Mouse (Mus musculus) spleen, adult 2 months (tissue): ENCODE results near the gene Kcnk16. TPM values are rescaled to one million over a fixed set of nuclear protein-coding genes. Genes with fewer than 3 reads are reported as not detected.

ENCODE experiments used
- DNase-seq, 2 experiments: peaks; one replicate each; pipeline versions ENCODE4 v3.0.0 to v3.0.0-alpha.2; 2012 to 2021; ENCODE audit warnings: low spot score in 2 of 2, low read depth in 1 of 2
- H3K27ac ChIP-seq: fragments of 200-500 bp; 2 replicates; pipeline ENCODE4 v1.5.1; 2012; ENCODE audit warnings: low read length, inconsistent platforms; ENCODE audit not compliant: insufficient read depth
- H3K27me3 ChIP-seq: fragments of 200-500 bp; 2 replicates; pipeline ENCODE4 v1.6.1; 2012; ENCODE audit warnings: mild to moderate bottlenecking, moderate library complexity, low read length, inconsistent platforms; ENCODE audit not compliant: control insufficient read depth, insufficient read depth
- H3K36me3 ChIP-seq: fragments of 200-500 bp; 2 replicates; pipeline ENCODE4 v1.6.1; 2012; ENCODE audit warnings: mild to moderate bottlenecking, low read length, inconsistent platforms; ENCODE audit not compliant: control insufficient read depth, insufficient read depth
- H3K4me1 ChIP-seq: fragments of 200-500 bp; 2 replicates; pipeline ENCODE4 v1.6.1; 2011; ENCODE audit warnings: inconsistent platforms; ENCODE audit not compliant: control insufficient read depth, insufficient read depth, insufficient read length
- H3K4me3 ChIP-seq: fragments of 200-500 bp; 2 replicates; pipeline ENCODE4 v1.5.1; 2011; ENCODE audit warnings: mild to moderate bottlenecking, inconsistent platforms; ENCODE audit not compliant: insufficient read depth, insufficient read length; ENCODE audit errors: extremely low read depth
- CTCF ChIP-seq: fragments of 200-500 bp; IDR thresholded peaks from 2 replicates; pipeline ENCODE4 v1.5.1; 2011; ENCODE audit warnings: mild to moderate bottlenecking, inconsistent platforms; ENCODE audit not compliant: insufficient read depth, insufficient read length, insufficient replicate concordance; ENCODE audit errors: extremely low read depth
- POLR2A ChIP-seq: fragments of 200-500 bp; IDR thresholded peaks from 2 replicates; pipeline ENCODE4 v1.6.1; 2011; ENCODE audit warnings: low read depth, low read length, inconsistent platforms
- WGBS: fragments of 180-500 bp; shearing (Covaris S2); methylation state at CpG from one replicate; pipeline ENCODE4 v1.1.7; 2018; 5-methylcytosine and 5-hydroxymethylcytosine counted together
- polyA plus RNA-seq: library from polyadenylated mRNA; depleted of rRNA; stranded (reverse); fragments of >200 nt; gene quantifications from 2 replicates; pipeline ENCODE4 v1.2.3, GENCODE M21; 2012

Kcnk16 gene
- polyA plus RNA-seq, 1 experiment: not detected

DNA sequence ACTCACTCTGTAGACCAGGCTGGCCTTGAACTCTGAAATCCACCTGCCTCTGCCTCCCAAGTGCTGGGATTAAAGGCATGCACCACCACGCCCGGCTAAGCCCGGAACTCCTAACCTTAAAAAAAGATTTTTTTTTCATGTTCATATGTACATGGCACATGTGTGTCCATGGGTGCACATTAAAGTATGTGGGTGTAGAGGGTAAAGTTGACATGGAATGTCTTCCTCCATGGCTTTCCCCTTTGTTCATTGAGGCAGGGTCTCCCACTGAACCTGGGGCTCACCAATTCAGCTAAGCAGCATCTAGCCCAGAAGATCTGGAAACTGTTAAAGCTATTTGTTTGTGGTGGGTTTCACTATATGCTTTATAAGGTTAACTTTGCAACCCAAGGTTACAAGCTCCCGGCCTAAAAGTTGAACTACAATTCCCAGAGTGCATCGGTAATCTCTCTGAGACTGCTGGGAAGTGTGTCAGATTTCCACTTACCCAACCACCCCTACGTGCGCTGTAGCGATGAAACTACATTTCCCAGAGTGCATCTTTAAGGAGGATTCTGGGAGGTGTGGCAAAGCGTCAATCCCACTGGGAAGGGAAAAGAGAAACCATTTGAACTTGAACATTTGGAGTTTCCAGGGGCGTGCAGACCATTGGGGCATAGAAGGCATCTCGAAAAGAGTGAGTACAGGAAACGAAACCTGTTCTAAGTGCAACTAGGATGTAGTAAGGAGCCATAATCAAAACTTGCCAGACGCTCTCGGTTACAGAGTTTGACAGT, 25.3 kb upstream of the Kcnk16 start, which contains the start of gene Nudt13:
Nudt13 (plus strand) TSS at position 581 of the 776 bp plus-strand sequence.
- TF ChIP-seq POLR2A (no peak), CTCF (no peak)
- peak; percentile 72 to 74 for DNase-seq
- Histone ChIP-seq H3K36me3 (no peaks in the 10 kb centered on the region), H3K27ac (no peak within 1 kb of the TSS), H3K4me1 (peaks cover 2% of the 10 kb centered on the region; the same call in 1 of the 2 replicates), H3K4me3 (peak within 1 kb of the TSS; percentile 63), H3K27me3 (no peaks in the 10 kb centered on the region)
- 21% methylated on average over 14 of the region's 14 CpGs for WGBS

DNA sequence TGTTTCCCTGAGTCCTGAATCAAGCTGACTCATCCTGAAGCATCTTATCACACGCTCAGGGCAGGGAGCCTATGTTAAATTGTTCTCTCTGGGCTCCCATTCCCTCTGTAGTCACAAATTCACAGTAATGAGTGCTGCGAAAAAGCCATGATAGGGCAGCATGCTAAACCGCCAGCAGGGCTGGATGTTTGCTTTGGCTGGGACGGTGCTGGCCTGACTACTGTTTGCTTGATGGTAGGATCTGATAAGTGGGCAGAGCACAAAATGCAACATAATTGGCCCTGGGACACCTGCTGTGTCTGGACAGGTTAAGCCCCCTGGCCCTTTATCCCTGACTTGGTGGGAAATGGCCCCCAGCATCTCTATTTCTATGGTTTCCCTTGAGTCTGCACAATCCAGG, 22.4 kb upstream of the Kcnk16 start:
- Histone ChIP-seq H3K36me3 (no peaks in the 10 kb centered on the region), H3K4me3 (no peak overlapping the region), H3K27ac (no peak overlapping the region), H3K27me3 (no peaks in the 10 kb centered on the region), H3K4me1 (peaks cover 2% of the 10 kb centered on the region; the same call in 1 of the 2 replicates)
- no peak for DNase-seq
- WGBS: 84% methylated on average over 4 of the region's 4 CpGs
- TF ChIP-seq CTCF (no peak), POLR2A (no peak)

GRCm38 (mm10) chr14:20268421-20268820, 578 bp downstream of the Kcnk16 start:
- 86% methylated on average over 6 of the region's 6 CpGs for WGBS
- no peaks in the 10 kb centered on the region for H3K4me1 ChIP-seq
- DNase-seq: no peak
- no peak overlapping the region for H3K27ac ChIP-seq
- no peaks in the 10 kb centered on the region for H3K36me3 ChIP-seq
- no peak for TF ChIP-seq CTCF
- TF ChIP-seq POLR2A: no peak
- H3K27me3 ChIP-seq: no peaks in the 10 kb centered on the region
- H3K4me3 ChIP-seq: no peak overlapping the region

DNA sequence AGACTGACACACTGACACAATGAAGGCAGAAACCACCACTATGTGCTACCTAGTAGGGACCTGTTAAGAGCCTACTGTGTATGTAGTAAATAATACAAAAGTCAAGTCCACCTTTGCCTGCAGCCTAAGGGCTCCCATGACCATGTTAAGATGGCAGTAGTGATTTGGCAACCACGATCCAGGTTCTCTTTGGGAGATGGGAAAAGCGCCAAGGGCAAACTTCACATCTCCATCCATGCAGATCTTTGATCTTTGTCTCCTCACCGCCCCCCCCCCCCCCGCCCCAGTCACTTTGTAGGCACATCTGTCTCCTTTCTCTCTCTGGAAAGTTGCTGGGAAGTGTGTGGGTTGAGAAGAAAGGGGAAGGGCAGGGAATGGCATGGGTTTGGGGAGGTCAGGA, 6.7 kb downstream of the Kcnk16 start:
- H3K4me1 ChIP-seq: no peaks in the 10 kb centered on the region
- 77% methylated on average over 4 of the region's 4 CpGs for WGBS
- no peaks in the 10 kb centered on the region for H3K27me3 ChIP-seq
- TF ChIP-seq POLR2A (no peak), CTCF (no peak)
- no peak overlapping the region for H3K27ac ChIP-seq
- no peak for DNase-seq
- no peaks in the 10 kb centered on the region for H3K36me3 ChIP-seq
- no peak overlapping the region for H3K4me3 ChIP-seq

DNA sequence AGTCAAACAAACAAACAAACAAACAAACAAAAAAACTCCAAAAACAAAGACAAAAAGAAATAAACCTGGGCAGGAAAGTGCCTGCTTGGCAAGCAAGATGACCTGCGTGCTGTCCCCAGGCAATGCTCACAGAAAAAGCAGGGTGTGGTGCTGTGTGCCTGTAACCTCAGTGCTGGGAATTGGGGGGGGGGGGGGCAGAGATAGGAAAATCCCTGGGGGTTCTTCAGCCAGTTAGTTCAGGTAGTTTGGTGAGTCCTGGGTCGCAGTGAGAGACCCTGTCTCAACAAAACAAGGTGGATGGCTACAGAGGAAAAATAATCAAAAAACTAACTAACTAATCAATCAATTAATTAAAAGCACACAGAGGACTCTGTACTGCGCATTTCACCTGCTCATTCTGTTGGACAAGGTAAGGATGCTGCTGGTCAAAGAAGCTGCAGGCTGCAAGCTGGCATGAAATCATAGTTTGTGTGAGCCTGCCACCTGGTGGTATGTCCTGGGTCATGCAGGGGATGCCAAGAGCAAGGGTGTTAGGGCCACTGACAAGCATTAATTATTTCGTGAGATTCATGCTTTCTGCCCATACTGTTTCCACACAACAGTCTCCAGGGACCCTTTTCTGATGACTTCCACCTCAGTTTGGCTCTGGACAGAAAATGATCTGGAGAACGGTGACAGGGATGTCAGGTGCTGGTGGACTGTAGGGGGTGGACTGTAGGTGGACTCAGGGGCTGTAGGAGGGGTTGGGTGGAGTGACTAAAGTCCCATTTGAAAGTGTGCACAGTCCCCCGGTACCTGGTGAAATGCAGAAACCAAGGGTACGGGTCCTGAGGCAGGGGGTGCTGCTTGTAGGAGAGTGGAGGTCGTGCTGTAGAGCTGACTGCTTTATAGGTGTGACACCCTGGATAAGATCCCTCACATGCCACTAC, 10.6 kb downstream of the Kcnk16 start:
- no peak overlapping the region for H3K27ac ChIP-seq
- no peaks in the 10 kb centered on the region for H3K4me1 ChIP-seq
- WGBS: 53% methylated on average over 8 of the region's 8 CpGs
- no peaks in the 10 kb centered on the region for H3K36me3 ChIP-seq
- peak; percentile 87; the same call in 1 of the 2 replicates for TF ChIP-seq CTCF
- no peak for TF ChIP-seq POLR2A
- H3K4me3 ChIP-seq: no peak overlapping the region
- DNase-seq: peak; percentile 46 to 77
- H3K27me3 ChIP-seq: no peaks in the 10 kb centered on the region

GRCm38 (mm10) chr14:20250237-20251171, 18.5 kb downstream of the Kcnk16 start:
- 85% methylated on average over 14 of the region's 14 CpGs for WGBS
- Histone ChIP-seq H3K36me3 (no peaks in the 10 kb centered on the region), H3K27me3 (no peaks in the 10 kb centered on the region), H3K4me1 (no peaks in the 10 kb centered on the region), H3K27ac (no peak overlapping the region), H3K4me3 (no peak overlapping the region)
- no peak for DNase-seq
- TF ChIP-seq CTCF (no peak), POLR2A (no peak)
